Mouse (Mus musculus): ENCODE data around the gene Slc3a2. TPM values are rescaled to one million over a fixed set of nuclear protein-coding genes. Genes with fewer than 3 reads are reported as not detected.
A peak's percentile ranks its signal among the peaks of the same experiment; 100 is the strongest.

The Slc3a2 gene
- polyA plus RNA-seq, 1 experiment from 2014 or later: 87.8 TPM

- Histone ChIP-seq H3K9me3 (replicated peaks; ENCODE audit: control insufficient read depth, low read length) (no peaks in the 10 kb centered on the region), H3K4me3 (ENCODE audit: low read depth, low read length) (no peak overlapping the region), H3K4me1 (ENCODE audit: control insufficient read depth, insufficient read depth, low read length) (peaks cover 14% of the 10 kb centered on the region), H3K36me3 (ENCODE audit: control insufficient read depth, insufficient read depth, low read length) (peaks cover 36% of the 10 kb centered on the region), H3K9ac (ENCODE audit: low read depth, low read length) (no peak overlapping the region), H3K27me3 (ENCODE audit: control insufficient read depth, insufficient read depth, low read length) (no peaks in the 10 kb centered on the region), H3K27ac (ENCODE audit: low read depth, low read length) (no peak overlapping the region), H3K4me2 (no peak overlapping the region)
- no peak for ATAC-seq (replicated peaks; ENCODE audit: insufficient number of reproducible peaks, low FRiP score, low TSS enrichment)
- 94% methylated on average over 8 of the region's 8 CpGs for whole genome bisulfite sequencing (ENCODE audit: insufficient replicate concordance)
Measured at GRCm38 (mm10) chr19:8708954-8709353, 14.2 kb downstream of the Slc3a2 start.

- no peak for ATAC-seq (replicated peaks; ENCODE audit: insufficient number of reproducible peaks, low FRiP score, low TSS enrichment)
- peaks cover 10% of the 10 kb centered on the region for H3K4me1 ChIP-seq (ENCODE audit: control insufficient read depth, insufficient read depth, low read length)
- 91% methylated on average over 7 of the region's 7 CpGs for WGBS (ENCODE audit: insufficient replicate concordance)
- no peaks in the 10 kb centered on the region for H3K9me3 ChIP-seq (replicated peaks; ENCODE audit: control insufficient read depth, low read length)
- no peak overlapping the region for H3K4me3 ChIP-seq (ENCODE audit: low read depth, low read length)
- H3K4me2 ChIP-seq: no peak overlapping the region
- H3K36me3 ChIP-seq (ENCODE audit: control insufficient read depth, insufficient read depth, low read length): peaks cover 34% of the 10 kb centered on the region
- no peak overlapping the region for H3K9ac ChIP-seq (ENCODE audit: low read depth, low read length)
- no peak overlapping the region for H3K27ac ChIP-seq (ENCODE audit: low read depth, low read length)
- H3K27me3 ChIP-seq (ENCODE audit: control insufficient read depth, insufficient read depth, low read length): no peaks in the 10 kb centered on the region
Measured at GRCm38 (mm10) chr19:8706930-8707329, 16.2 kb downstream of the Slc3a2 start.

- no peak for ATAC-seq (replicated peaks; ENCODE audit: insufficient number of reproducible peaks, low FRiP score, low TSS enrichment)
- no peaks in the 10 kb centered on the region for H3K27me3 ChIP-seq (ENCODE audit: control insufficient read depth, insufficient read depth, low read length)
- no peak overlapping the region for H3K9ac ChIP-seq (ENCODE audit: low read depth, low read length)
- no peak overlapping the region for H3K4me2 ChIP-seq
- 82% methylated on average over 7 of the region's 7 CpGs for whole genome bisulfite sequencing (ENCODE audit: insufficient replicate concordance)
- no peak overlapping the region for H3K4me3 ChIP-seq (ENCODE audit: low read depth, low read length)
- H3K9me3 ChIP-seq (replicated peaks; ENCODE audit: control insufficient read depth, low read length): no peaks in the 10 kb centered on the region
- peaks cover 28% of the 10 kb centered on the region for H3K36me3 ChIP-seq (ENCODE audit: control insufficient read depth, insufficient read depth, low read length)
- peaks cover 4% of the 10 kb centered on the region; the same call in 1 of the 2 replicates for H3K4me1 ChIP-seq (ENCODE audit: control insufficient read depth, insufficient read depth, low read length)
- no peak overlapping the region for H3K27ac ChIP-seq (ENCODE audit: low read depth, low read length)
Measured at GRCm38 (mm10) chr19:8706132-8706667, 17.0 kb downstream of the Slc3a2 start.

- no peak overlapping the region for H3K9ac ChIP-seq (ENCODE audit: low read depth, low read length)
- no peaks in the 10 kb centered on the region for H3K27me3 ChIP-seq (ENCODE audit: control insufficient read depth, insufficient read depth, low read length)
- 83% methylated on average over 6 of the region's 6 CpGs for WGBS (ENCODE audit: insufficient replicate concordance)
- H3K36me3 ChIP-seq (ENCODE audit: control insufficient read depth, insufficient read depth, low read length): peaks cover 25% of the 10 kb centered on the region
- H3K4me1 ChIP-seq (ENCODE audit: control insufficient read depth, insufficient read depth, low read length): no peaks in the 10 kb centered on the region
- no peak overlapping the region for H3K4me2 ChIP-seq
- no peaks in the 10 kb centered on the region for H3K9me3 ChIP-seq (replicated peaks; ENCODE audit: control insufficient read depth, low read length)
- no peak for ATAC-seq (replicated peaks; ENCODE audit: insufficient number of reproducible peaks, low FRiP score, low TSS enrichment)
- H3K27ac ChIP-seq (ENCODE audit: low read depth, low read length): no peak overlapping the region
- H3K4me3 ChIP-seq (ENCODE audit: low read depth, low read length): no peak overlapping the region
Measured at GRCm38 (mm10) chr19:8705026-8705708, 18.0 kb downstream of the Slc3a2 start.

GRCm38 (mm10) chr19:8703571-8703970 lies 19.6 kb downstream of the Slc3a2 start:
- Histone ChIP-seq H3K4me1 (ENCODE audit: control insufficient read depth, insufficient read depth, low read length) (no peaks in the 10 kb centered on the region), H3K4me2 (no peak overlapping the region), H3K4me3 (ENCODE audit: low read depth, low read length) (no peak overlapping the region), H3K9ac (ENCODE audit: low read depth, low read length) (no peak overlapping the region), H3K9me3 (replicated peaks; ENCODE audit: control insufficient read depth, low read length) (no peaks in the 10 kb centered on the region), H3K27ac (ENCODE audit: low read depth, low read length) (no peak overlapping the region), H3K27me3 (ENCODE audit: control insufficient read depth, insufficient read depth, low read length) (no peaks in the 10 kb centered on the region), H3K36me3 (ENCODE audit: control insufficient read depth, insufficient read depth, low read length) (peaks cover 12% of the 10 kb centered on the region)
- no peak for ATAC-seq (replicated peaks; ENCODE audit: insufficient number of reproducible peaks, low FRiP score, low TSS enrichment)
- WGBS (ENCODE audit: insufficient replicate concordance): 53% methylated on average over 4 of the region's 4 CpGs

GRCm38 (mm10) chr19:8702458-8702857 lies 20.7 kb downstream of the Slc3a2 start:
- 62% methylated on average over 3 of the region's 3 CpGs for WGBS (ENCODE audit: insufficient replicate concordance)
- Histone ChIP-seq H3K27ac (ENCODE audit: low read depth, low read length) (no peak overlapping the region), H3K36me3 (ENCODE audit: control insufficient read depth, insufficient read depth, low read length) (peaks cover under 1% of the 10 kb centered on the region), H3K9me3 (replicated peaks; ENCODE audit: control insufficient read depth, low read length) (no peaks in the 10 kb centered on the region), H3K27me3 (ENCODE audit: control insufficient read depth, insufficient read depth, low read length) (no peaks in the 10 kb centered on the region), H3K4me2 (no peak overlapping the region), H3K4me3 (ENCODE audit: low read depth, low read length) (no peak overlapping the region), H3K9ac (ENCODE audit: low read depth, low read length) (no peak overlapping the region), H3K4me1 (ENCODE audit: control insufficient read depth, insufficient read depth, low read length) (no peaks in the 10 kb centered on the region)
- no peak for ATAC-seq (replicated peaks; ENCODE audit: insufficient number of reproducible peaks, low FRiP score, low TSS enrichment)

GRCm38 (mm10) chr19:8699652-8700051 lies 23.5 kb downstream of the Slc3a2 start:
- Histone ChIP-seq H3K4me3 (ENCODE audit: low read depth, low read length) (no peak overlapping the region), H3K9me3 (replicated peaks; ENCODE audit: control insufficient read depth, low read length) (no peaks in the 10 kb centered on the region), H3K36me3 (ENCODE audit: control insufficient read depth, insufficient read depth, low read length) (no peaks in the 10 kb centered on the region), H3K4me2 (no peak overlapping the region), H3K9ac (ENCODE audit: low read depth, low read length) (no peak overlapping the region), H3K27me3 (ENCODE audit: control insufficient read depth, insufficient read depth, low read length) (no peaks in the 10 kb centered on the region), H3K4me1 (ENCODE audit: control insufficient read depth, insufficient read depth, low read length) (no peaks in the 10 kb centered on the region), H3K27ac (ENCODE audit: low read depth, low read length) (no peak overlapping the region)
- ATAC-seq (replicated peaks; ENCODE audit: insufficient number of reproducible peaks, low FRiP score, low TSS enrichment): no peak
- WGBS (ENCODE audit: insufficient replicate concordance): 64% methylated on average over 9 of the region's 9 CpGs

GRCm38 (mm10) chr19:8695330-8695729 lies 27.8 kb downstream of the Slc3a2 start:
- 57% methylated on average over 6 of the region's 6 CpGs for WGBS (ENCODE audit: insufficient replicate concordance)
- H3K4me3 ChIP-seq (ENCODE audit: low read depth, low read length): no peak overlapping the region
- ATAC-seq (replicated peaks; ENCODE audit: insufficient number of reproducible peaks, low FRiP score, low TSS enrichment): peak; percentile 46

GRCm38 (mm10) chr19:8692740-8693139 lies 30.4 kb downstream of the Slc3a2 start:
- Histone ChIP-seq H3K27ac (ENCODE audit: low read depth, low read length) (no peak overlapping the region), H3K4me1 (ENCODE audit: control insufficient read depth, insufficient read depth, low read length) (no peaks in the 10 kb centered on the region), H3K4me2 (no peak overlapping the region), H3K36me3 (ENCODE audit: control insufficient read depth, insufficient read depth, low read length) (no peaks in the 10 kb centered on the region), H3K27me3 (ENCODE audit: control insufficient read depth, insufficient read depth, low read length) (no peaks in the 10 kb centered on the region), H3K4me3 (ENCODE audit: low read depth, low read length) (no peak overlapping the region), H3K9ac (ENCODE audit: low read depth, low read length) (no peak overlapping the region), H3K9me3 (replicated peaks; ENCODE audit: control insufficient read depth, low read length) (no peaks in the 10 kb centered on the region)
- WGBS (ENCODE audit: insufficient replicate concordance): 68% methylated on average over 5 of the region's 5 CpGs
- ATAC-seq (replicated peaks; ENCODE audit: insufficient number of reproducible peaks, low FRiP score, low TSS enrichment): no peak

More at GRCm38 (mm10) chr19:8695330-8695729, 27.8 kb downstream of the Slc3a2 start:
- H3K27ac ChIP-seq (ENCODE audit: low read depth, low read length): no peak overlapping the region
- no peak overlapping the region for H3K9ac ChIP-seq (ENCODE audit: low read depth, low read length)
- no peaks in the 10 kb centered on the region for H3K9me3 ChIP-seq (replicated peaks; ENCODE audit: control insufficient read depth, low read length)
- H3K4me2 ChIP-seq: no peak overlapping the region
- H3K4me1 ChIP-seq (ENCODE audit: control insufficient read depth, insufficient read depth, low read length): no peaks in the 10 kb centered on the region
- no peaks in the 10 kb centered on the region for H3K36me3 ChIP-seq (ENCODE audit: control insufficient read depth, insufficient read depth, low read length)
- no peaks in the 10 kb centered on the region for H3K27me3 ChIP-seq (ENCODE audit: control insufficient read depth, insufficient read depth, low read length)

All from heart, embryonic 11.5 days (tissue).